Mouse (Mus musculus) bone marrow, adult 2 months (tissue): ENCODE measurements around the gene Ciapin1.

ENCODE experiments used
- CTCF ChIP-seq: fragments of 200-500 bp; IDR thresholded peaks from 2 replicates; pipeline ENCODE4 v1.5.1; 2011; ENCODE audit warnings: low read length, control low read depth; ENCODE audit not compliant: control insufficient read depth, insufficient read depth
- POLR2A ChIP-seq: fragments of 200-500 bp; IDR thresholded peaks from 2 replicates; pipeline ENCODE4 v1.6.1; 2011; ENCODE audit warnings: low read depth, mild to moderate bottlenecking, control low read depth, low read length, borderline replicate concordance; ENCODE audit not compliant: control insufficient read depth

DNA sequence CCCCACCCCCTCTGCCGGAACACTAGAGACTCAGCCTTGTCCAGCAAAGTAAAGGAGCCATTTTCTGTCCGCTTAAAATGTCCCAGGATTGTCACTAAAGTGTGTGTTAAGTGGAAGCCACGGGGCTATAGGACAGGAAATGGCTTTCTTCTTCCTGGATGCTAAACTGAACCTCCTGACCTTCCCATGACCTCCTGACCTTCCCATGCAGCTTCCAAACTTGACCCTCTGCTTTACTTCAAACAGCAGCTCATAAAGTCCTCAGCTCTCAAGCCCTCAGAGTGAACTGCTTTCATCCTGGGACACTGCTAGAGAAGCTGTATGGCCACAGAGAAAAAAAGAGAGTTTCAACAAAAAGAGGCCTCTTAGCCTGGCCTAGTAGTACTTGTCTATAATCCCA, 38.7 kb upstream of the Ciapin1 start:
- TF ChIP-seq POLR2A, result no peak
- no peak for TF ChIP-seq CTCF
